Mouse (Mus musculus) olfactory bulb, adult 2 months (tissue): ENCODE results near the gene Cklf. TPM values are rescaled to one million over a fixed set of nuclear protein-coding genes. Genes with fewer than 3 reads are reported as not detected.

ENCODE experiments used
- H3K27ac ChIP-seq: fragments of 200-500 bp; 2 replicates; pipeline ENCODE4 v1.5.1; 2012; ENCODE audit warnings: low read depth, low read length; ENCODE audit not compliant: insufficient read depth
- H3K4me1 ChIP-seq: fragments of 200-500 bp; 2 replicates; pipeline ENCODE4 v1.6.1; 2012; ENCODE audit warnings: low read length; ENCODE audit not compliant: control insufficient read depth, insufficient read depth
- H3K4me3 ChIP-seq: fragments of 200-500 bp; 2 replicates; pipeline ENCODE4 v1.5.1; 2012; ENCODE audit warnings: mild to moderate bottlenecking, low read depth, low read length, moderate library complexity; ENCODE audit not compliant: insufficient read depth
- CTCF ChIP-seq: fragments of 200-500 bp; IDR thresholded peaks from 2 replicates; pipeline ENCODE4 v1.5.1; 2012; ENCODE audit warnings: low read depth, mild to moderate bottlenecking, low read length, moderate library complexity; ENCODE audit not compliant: insufficient read depth
- POLR2A ChIP-seq: fragments of 200-500 bp; IDR thresholded peaks from 2 replicates; pipeline ENCODE4 v1.6.1; 2012; ENCODE audit warnings: mild to moderate bottlenecking, low read depth, low read length, moderate library complexity; ENCODE audit not compliant: insufficient read depth
- WGBS: fragments of 180-500 bp; shearing (Covaris S2); methylation state at CpG from one replicate; pipeline ENCODE4 v1.1.7; 2018; 5-methylcytosine and 5-hydroxymethylcytosine counted together
- polyA plus RNA-seq: library from polyadenylated mRNA; stranded (reverse); fragments of >200 nt; gene quantifications from 2 replicates; pipeline ENCODE4 v1.2.4, GENCODE M21; 2012; ENCODE audit warnings: low replicate concordance; ENCODE audit not compliant: missing spikeins, insufficient read depth, insufficient read length

Gene Cklf
- polyA plus RNA-seq, 1 experiment = not detected

DNA sequence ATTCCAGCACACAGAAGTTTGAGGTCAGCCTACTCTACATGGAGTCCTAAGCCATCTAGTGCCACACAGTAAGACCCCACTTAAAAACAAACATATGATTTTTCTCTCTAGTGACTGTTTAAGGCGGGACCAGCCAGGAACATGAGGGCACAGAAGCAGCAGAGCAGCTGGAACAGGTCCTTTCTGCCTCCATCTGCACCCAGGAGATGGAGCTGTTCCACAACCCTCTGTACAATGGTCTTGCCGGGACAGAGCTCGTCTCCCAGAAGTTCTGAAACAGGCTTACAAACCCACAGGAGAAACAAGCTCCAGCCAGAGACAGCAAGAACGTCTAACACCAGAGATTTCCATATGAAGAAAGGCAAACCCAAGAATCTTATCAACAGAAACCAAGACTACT lies 62.6 kb downstream of the Cklf start:
- Histone ChIP-seq H3K27ac (no peak overlapping the region), H3K4me3 (no peak overlapping the region), H3K4me1 (no peaks in the 10 kb centered on the region)
- WGBS = 49% methylated on average over 4 of the region's 4 CpGs
- TF ChIP-seq POLR2A = no peak
- TF ChIP-seq CTCF = no peak

Other genes with a start within 250 kb of the Cklf start
- gene Cdh5, start 149.2 kb upstream of the Cklf start, polyA plus RNA-seq = not detected in 2 replicates
- gene Bean1, start 80.4 kb upstream of the Cklf start, polyA plus RNA-seq = not detected in 2 replicates
- not detected in 2 replicates for gene Tk2, start 2.3 kb upstream of the Cklf start, polyA plus RNA-seq
- gene Cmtm2a, start 42.3 kb downstream of the Cklf start, polyA plus RNA-seq = not detected in 2 replicates
- not detected in 2 replicates for gene Gm45711, start 59.2 kb downstream of the Cklf start, polyA plus RNA-seq
- not detected in 2 replicates for gene Cmtm1, start 59.3 kb downstream of the Cklf start, polyA plus RNA-seq
- gene Gm11020, start 70.7 kb downstream of the Cklf start, polyA plus RNA-seq = not detected in 2 replicates
- gene Cmtm2b, start 71.4 kb downstream of the Cklf start, polyA plus RNA-seq = not detected in 2 replicates
- gene Cmtm3, start 88.5 kb downstream of the Cklf start, polyA plus RNA-seq = not detected in 2 replicates
- gene Cmtm4, start 144.9 kb downstream of the Cklf start, polyA plus RNA-seq = not detected in 2 replicates
- gene Dync1li2, start 192.2 kb downstream of the Cklf start, polyA plus RNA-seq = 65.6 TPM in 1 of 2 replicates, not detected in the other